Mouse (Mus musculus) cerebellum, adult 2 months (tissue): Measurements from ENCODE around the gene Bet1.

Experiments used
- CTCF ChIP-seq: fragments of 200-500 bp; IDR thresholded peaks from 2 replicates; pipeline ENCODE4 v1.5.1; 2011; ENCODE audit warnings: low read depth, mild to moderate bottlenecking, control low read depth, low read length, moderate library complexity, borderline replicate concordance; ENCODE audit not compliant: insufficient read depth
- POLR2A ChIP-seq: fragments of 200-500 bp; IDR thresholded peaks from 2 replicates; pipeline ENCODE4 v1.6.1; 2011; ENCODE audit warnings: low read length, control low read depth, borderline replicate concordance; ENCODE audit not compliant: insufficient read depth

- TF ChIP-seq CTCF (no peak), POLR2A (no peak)
These were observed 32.4 kb downstream of the Bet1 start for GRCm38 (mm10) chr6:4054387-4054786.
